Mouse (Mus musculus): ENCODE measurements around the gene Gpatch2l. TPM values are rescaled to one million over a fixed set of nuclear protein-coding genes. Genes with fewer than 3 reads are reported as not detected.

Gene Gpatch2l
- polyA plus RNA-seq, 1 experiment from 2014 or later: 22.3 TPM

DNA sequence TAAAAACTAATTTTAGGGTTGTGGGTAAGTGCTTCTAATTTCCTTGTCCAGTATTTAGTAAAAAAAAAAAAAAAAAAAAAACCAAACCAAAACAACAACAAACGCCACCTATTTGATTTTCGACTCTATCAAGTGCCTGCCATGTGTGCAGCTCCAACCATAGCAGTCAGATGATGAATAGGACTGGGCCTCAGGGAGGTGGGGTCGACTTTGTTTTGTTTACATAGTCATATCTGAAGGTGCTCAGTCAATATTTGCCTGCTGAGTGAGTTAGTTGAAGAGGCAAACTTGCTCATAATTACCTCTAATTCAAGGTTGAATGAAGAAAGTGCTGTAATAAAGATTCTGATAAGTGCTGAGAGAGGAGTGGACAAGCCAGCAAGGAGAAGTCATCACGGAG, 7.4 kb upstream of the Gpatch2l start:
- no peak for ATAC-seq (ENCODE audit: low read depth)
- Histone ChIP-seq H3K4me3 (no peak overlapping the region), H3K27ac (replicated peaks) (no peak overlapping the region), H3K9ac (no peak overlapping the region), H3K4me1 (replicated peaks) (no peaks in the 10 kb centered on the region), H3K4me2 (no peak overlapping the region), H3K36me3 (no peaks in the 10 kb centered on the region), H3K27me3 (peaks cover 7% of the 10 kb centered on the region), H3K9me3 (no peaks in the 10 kb centered on the region)
- 69% methylated on average over 4 of the region's 4 CpGs for WGBS

DNA sequence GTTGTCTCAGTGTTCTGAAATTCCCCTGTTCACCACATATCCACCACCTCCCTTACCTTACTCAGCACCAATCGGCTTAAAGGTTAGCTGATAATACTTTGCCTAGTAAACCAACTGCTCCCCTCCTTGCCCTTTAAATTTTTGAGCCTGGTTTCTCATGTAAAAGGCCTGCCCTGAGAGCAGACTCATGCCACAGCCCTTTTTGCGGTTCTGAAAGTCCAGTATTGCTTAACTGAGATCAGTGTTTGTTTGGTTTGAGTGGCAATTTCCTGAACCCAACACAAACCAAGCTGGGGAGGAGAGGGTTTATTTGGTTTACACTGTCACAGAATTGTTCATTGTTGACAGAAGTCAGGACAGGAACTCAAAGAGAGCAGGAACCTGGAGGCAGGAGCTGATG, 2.9 kb upstream of the Gpatch2l start:
- H3K27me3 ChIP-seq: peaks cover 7% of the 10 kb centered on the region
- no peak overlapping the region for H3K4me3 ChIP-seq
- no peaks in the 10 kb centered on the region for H3K36me3 ChIP-seq
- WGBS: 85% methylated on average over 2 of the region's 2 CpGs
- no peak overlapping the region for H3K27ac ChIP-seq (replicated peaks)
- ATAC-seq (ENCODE audit: low read depth): no peak
- no peak overlapping the region for H3K9ac ChIP-seq
- no peaks in the 10 kb centered on the region for H3K9me3 ChIP-seq
- no peak overlapping the region for H3K4me2 ChIP-seq
- H3K4me1 ChIP-seq (replicated peaks): peaks cover 15% of the 10 kb centered on the region

DNA sequence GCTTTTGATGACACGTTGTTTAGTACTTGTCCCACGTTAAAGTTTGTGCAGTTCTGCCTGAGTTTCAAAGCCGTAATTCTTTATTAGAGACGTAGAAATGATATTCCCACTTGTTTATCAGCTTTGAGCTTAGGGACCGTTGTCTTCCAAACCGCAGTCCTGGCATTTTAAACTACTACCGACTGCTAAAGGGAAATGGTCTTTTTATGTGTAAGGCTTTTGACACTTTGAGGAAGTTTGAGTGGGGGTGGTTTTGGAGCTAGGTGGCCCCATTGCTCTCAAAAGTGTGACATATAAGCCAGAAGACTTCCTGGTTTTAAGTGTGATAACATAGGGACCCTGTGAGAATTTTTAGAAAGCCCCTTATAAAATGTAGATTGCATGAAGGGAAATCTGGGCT, 905 bp downstream of the Gpatch2l start:
- Histone ChIP-seq H3K9me3 (no peaks in the 10 kb centered on the region), H3K27me3 (peaks cover 6% of the 10 kb centered on the region; the same call in 1 of the 2 replicates), H3K4me3 (peak overlapping the region; percentile 68), H3K27ac (replicated peaks) (peak overlapping the region; percentile 83; the same call in 1 of the 2 replicates), H3K4me2 (peak overlapping the region; percentile 91), H3K4me1 (replicated peaks) (peaks cover 40% of the 10 kb centered on the region), H3K9ac (peak overlapping the region; percentile 91), H3K36me3 (peaks cover 24% of the 10 kb centered on the region)
- WGBS: 27% methylated on average over 7 of the region's 7 CpGs
- no peak for ATAC-seq (ENCODE audit: low read depth)

DNA sequence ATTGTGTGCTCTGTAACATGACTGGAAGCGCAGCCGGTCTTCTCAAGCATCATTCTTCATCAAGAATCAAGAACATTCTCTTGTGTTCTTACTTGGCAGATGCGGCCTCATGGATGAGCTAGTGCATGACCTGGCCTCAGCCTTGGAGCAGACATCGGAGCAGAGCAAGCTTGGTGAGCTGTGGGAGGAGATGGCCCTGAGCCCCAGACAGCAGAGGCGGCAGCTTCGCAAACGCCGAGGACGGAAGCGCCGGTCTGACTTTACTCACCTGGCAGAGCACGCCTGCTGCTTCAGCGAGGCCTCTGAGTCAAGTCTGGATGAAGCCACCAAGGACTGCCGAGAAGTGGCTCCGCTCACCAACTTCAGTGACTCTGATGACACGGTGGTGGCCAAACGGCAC, 2.3 kb downstream of the Gpatch2l start:
- no peak overlapping the region for H3K9ac ChIP-seq
- peaks cover 25% of the 10 kb centered on the region for H3K36me3 ChIP-seq
- no peak overlapping the region for H3K27ac ChIP-seq (replicated peaks)
- H3K4me2 ChIP-seq: no peak overlapping the region
- no peaks in the 10 kb centered on the region for H3K9me3 ChIP-seq
- H3K27me3 ChIP-seq: no peaks in the 10 kb centered on the region
- WGBS: 96% methylated on average over 17 of the region's 17 CpGs
- peaks cover 45% of the 10 kb centered on the region for H3K4me1 ChIP-seq (replicated peaks)
- ATAC-seq (ENCODE audit: low read depth): no peak
- no peak overlapping the region for H3K4me3 ChIP-seq

DNA sequence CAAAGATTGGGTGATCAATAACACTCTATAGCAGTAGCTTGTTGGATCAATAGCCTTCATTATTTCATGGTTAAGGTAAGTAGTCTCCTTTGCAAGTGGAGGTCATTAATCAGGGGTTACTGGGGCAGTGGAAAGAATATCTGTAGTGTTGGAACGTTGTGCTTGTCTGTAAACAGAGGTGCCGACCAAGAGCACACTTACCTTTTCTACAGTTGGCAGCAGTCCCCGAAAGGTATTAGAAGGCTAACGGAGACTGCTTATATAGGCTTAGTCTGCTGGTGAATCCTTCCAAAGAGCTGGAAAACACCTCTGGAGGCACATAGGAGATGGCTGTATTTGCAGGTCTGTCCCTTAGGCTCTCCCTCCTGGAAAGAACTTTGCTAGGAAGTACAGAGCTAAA, 8.5 kb downstream of the Gpatch2l start:
- H3K9ac ChIP-seq: no peak overlapping the region
- H3K4me3 ChIP-seq: no peak overlapping the region
- WGBS: 83% methylated on average over 4 of the region's 4 CpGs
- no peaks in the 10 kb centered on the region for H3K9me3 ChIP-seq
- H3K27ac ChIP-seq (replicated peaks): no peak overlapping the region
- peaks cover 29% of the 10 kb centered on the region for H3K4me1 ChIP-seq (replicated peaks)
- no peak overlapping the region for H3K4me2 ChIP-seq
- no peak for ATAC-seq (ENCODE audit: low read depth)
- H3K27me3 ChIP-seq: no peaks in the 10 kb centered on the region
- H3K36me3 ChIP-seq: peaks cover 12% of the 10 kb centered on the region

DNA sequence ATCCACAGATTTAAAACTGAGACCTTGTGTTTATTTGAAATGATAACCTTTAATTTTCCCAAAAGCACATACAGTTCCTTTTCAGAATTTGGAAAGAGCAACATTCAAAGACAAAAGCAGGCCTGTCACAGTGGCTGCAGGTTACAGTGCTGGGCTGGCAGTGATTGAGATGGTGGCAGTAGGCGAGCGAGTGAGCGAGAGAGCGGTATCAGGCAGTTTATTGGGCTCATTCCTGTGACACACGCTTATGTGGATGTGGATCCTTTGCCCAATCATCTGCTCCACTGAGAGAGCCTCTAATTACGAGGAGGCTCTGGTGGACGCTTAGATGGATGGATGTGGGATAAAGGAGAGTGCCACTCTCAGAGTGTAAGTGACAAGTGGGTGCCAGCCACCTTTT, 13.3 kb downstream of the Gpatch2l start:
- WGBS: 70% methylated on average over 7 of the region's 7 CpGs
- ATAC-seq (ENCODE audit: low read depth): no peak
- H3K4me1 ChIP-seq (replicated peaks): peaks cover 16% of the 10 kb centered on the region; the same call in 1 of the 2 replicates

DNA sequence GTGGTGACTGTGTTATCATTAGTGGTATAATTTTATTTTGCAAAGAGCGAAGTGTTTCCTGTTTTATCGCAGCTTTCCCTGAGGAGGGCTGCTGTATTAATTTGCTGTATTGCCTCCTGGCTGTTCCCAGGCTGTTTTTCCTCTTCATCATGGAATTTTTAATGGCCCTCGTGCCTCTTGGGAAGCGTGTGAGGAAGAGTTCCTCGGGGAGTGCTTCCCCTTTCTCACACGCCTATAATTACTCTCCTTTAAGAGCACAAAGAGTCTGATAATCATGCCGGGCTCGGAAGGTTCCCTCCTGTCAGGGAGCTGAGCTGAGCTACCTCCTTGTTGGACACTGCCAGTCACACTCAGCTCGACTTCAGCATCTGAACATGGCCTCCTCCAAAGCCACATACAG, 30.0 kb downstream of the Gpatch2l start:
- Histone ChIP-seq H3K4me2 (peak overlapping the region; percentile 9; the same call in 1 of the 2 replicates), H3K36me3 (peaks cover 45% of the 10 kb centered on the region), H3K4me3 (no peak overlapping the region), H3K9ac (no peak overlapping the region), H3K4me1 (replicated peaks) (peaks cover 25% of the 10 kb centered on the region), H3K9me3 (no peaks in the 10 kb centered on the region), H3K27ac (replicated peaks) (peak overlapping the region; percentile 65), H3K27me3 (no peaks in the 10 kb centered on the region; the same call in 1 of the 2 replicates)
- ATAC-seq (ENCODE audit: low read depth): peak; percentile 74
- 30% methylated on average over 9 of the region's 9 CpGs for WGBS

More for the DNA sequence above, 13.3 kb downstream of the Gpatch2l start:
- no peaks in the 10 kb centered on the region for H3K9me3 ChIP-seq
- H3K4me3 ChIP-seq: no peak overlapping the region
- no peak overlapping the region for H3K9ac ChIP-seq
- H3K27ac ChIP-seq (replicated peaks): peak overlapping the region; percentile 49; the same call in 1 of the 2 replicates
- no peaks in the 10 kb centered on the region for H3K27me3 ChIP-seq
- H3K36me3 ChIP-seq: peaks cover 9% of the 10 kb centered on the region
- no peak overlapping the region for H3K4me2 ChIP-seq

DNA sequence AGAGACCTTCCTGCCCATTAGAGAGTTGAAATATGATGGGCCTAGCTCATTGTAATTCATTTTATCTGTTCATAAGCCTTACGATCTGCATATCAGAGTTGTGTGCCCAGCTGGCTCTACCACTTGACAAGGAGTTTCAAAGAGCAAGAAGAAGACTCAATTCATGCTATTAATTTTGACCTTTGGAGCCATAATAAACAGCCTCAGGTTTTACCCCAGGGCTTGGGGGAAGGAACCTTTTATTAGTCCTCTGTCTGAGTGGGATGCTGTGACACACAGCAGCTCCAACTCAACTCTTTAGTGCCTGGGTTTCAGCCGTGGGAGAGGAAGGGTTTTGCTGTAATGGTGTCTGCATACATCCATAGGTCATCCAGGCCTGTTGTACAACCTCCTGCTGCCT, 32.6 kb downstream of the Gpatch2l start:
- H3K27ac ChIP-seq (replicated peaks): no peak overlapping the region
- ATAC-seq (ENCODE audit: low read depth): no peak
- no peak overlapping the region for H3K4me2 ChIP-seq
- no peaks in the 10 kb centered on the region; the same call in 1 of the 2 replicates for H3K27me3 ChIP-seq
- 63% methylated on average over 2 of the region's 2 CpGs for WGBS
- H3K4me1 ChIP-seq (replicated peaks): peaks cover 25% of the 10 kb centered on the region
- H3K4me3 ChIP-seq: no peak overlapping the region
- peaks cover 28% of the 10 kb centered on the region for H3K36me3 ChIP-seq
- H3K9me3 ChIP-seq: no peaks in the 10 kb centered on the region
- H3K9ac ChIP-seq: no peak overlapping the region

DNA sequence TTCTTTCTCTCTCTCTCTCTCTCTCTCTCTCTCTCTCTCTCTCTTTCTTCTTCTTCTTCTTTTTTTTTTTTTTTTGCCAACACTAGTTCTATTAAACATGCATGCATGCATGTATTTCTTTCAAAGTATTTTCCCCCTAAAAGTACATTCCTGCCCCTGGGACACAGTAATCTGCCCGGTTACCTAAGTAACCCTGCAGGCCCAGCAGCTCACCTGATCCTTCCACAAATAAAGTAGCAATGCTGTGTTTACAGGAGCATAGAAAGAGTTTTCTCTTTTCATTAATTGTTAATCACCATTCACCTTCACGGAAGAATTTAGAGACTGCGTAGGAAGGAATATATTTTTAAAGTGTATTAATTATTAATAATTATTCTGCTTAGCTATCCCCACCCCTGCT, 34.1 kb downstream of the Gpatch2l start:
- Histone ChIP-seq H3K4me1 (replicated peaks) (peaks cover 20% of the 10 kb centered on the region), H3K9me3 (no peaks in the 10 kb centered on the region), H3K4me3 (no peak overlapping the region), H3K4me2 (no peak overlapping the region), H3K27me3 (no peaks in the 10 kb centered on the region; the same call in 1 of the 2 replicates), H3K27ac (replicated peaks) (no peak overlapping the region), H3K36me3 (peaks cover 15% of the 10 kb centered on the region), H3K9ac (no peak overlapping the region)
- no peak for ATAC-seq (ENCODE audit: low read depth)
- WGBS: 84% methylated on average over 3 of the region's 3 CpGs

DNA sequence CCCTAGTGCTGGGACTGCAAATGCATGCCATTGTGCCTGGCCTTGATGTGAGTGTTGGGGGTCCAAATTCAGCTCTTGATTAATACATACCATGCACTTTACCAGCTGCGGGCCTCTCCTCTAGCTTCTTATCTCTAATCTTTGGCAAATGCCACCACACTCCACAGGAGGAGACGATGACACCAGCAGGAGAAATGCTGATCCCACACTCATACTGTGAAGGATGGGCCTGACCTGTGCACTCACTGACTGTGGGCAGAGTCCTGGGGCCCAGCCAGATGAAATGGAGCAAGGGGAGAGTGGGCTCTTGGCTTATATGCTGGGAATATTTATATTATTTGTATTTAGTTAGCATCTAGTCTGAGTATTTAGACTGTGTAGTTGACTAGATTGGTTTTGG, 34.8 kb downstream of the Gpatch2l start:
- Histone ChIP-seq H3K36me3 (peaks cover 17% of the 10 kb centered on the region), H3K9ac (no peak overlapping the region), H3K4me2 (no peak overlapping the region), H3K9me3 (no peaks in the 10 kb centered on the region), H3K4me3 (no peak overlapping the region), H3K27me3 (no peaks in the 10 kb centered on the region; the same call in 1 of the 2 replicates), H3K27ac (replicated peaks) (no peak overlapping the region), H3K4me1 (replicated peaks) (peaks cover 13% of the 10 kb centered on the region)
- 90% methylated on average over 2 of the region's 2 CpGs for WGBS
- ATAC-seq (ENCODE audit: low read depth): no peak

DNA sequence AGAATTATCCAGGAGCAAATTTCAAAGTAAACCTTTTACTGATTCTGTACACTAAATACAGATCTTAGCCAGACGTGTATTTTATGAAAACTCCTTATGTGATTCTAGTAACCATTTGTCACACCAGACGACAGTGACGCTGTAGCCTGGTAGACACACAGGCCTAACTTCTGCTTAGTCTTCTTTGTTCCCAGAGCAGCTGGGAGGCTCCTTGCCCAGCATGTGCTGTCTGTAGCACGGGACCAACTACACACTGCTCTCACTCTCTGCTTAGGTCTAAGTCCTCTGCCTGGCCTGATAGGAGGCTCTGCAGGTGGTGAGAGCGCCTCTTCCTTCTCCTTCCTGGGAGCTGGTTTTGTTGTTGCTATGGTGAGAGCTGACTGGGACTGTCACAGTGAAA, 35.2 kb downstream of the Gpatch2l start:
- Histone ChIP-seq H3K27me3 (no peaks in the 10 kb centered on the region; the same call in 1 of the 2 replicates), H3K4me2 (no peak overlapping the region), H3K4me1 (replicated peaks) (peaks cover 8% of the 10 kb centered on the region), H3K4me3 (no peak overlapping the region), H3K27ac (replicated peaks) (no peak overlapping the region), H3K9ac (no peak overlapping the region), H3K36me3 (peaks cover 20% of the 10 kb centered on the region), H3K9me3 (no peaks in the 10 kb centered on the region)
- 53% methylated on average over 5 of the region's 5 CpGs for WGBS
- no peak for ATAC-seq (ENCODE audit: low read depth)

DNA sequence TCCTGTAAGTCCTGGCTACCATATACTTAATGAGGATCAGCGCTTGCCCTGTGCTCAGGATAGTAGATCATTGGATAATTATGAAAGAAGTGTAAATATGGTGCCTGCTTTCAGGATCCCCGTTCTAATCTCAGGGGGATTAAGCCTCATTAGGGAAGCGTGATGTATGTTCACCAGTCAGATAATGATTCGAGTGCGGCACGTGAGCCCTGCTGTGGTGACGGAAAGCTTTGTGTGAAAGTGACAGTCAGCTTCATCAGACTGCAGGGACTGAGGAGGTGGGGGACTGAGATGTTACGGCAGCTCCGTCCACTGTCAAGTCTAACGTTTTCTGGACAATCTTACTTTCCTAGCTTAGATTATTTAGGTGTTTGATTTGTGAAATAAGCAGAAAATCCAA, 38.3 kb downstream of the Gpatch2l start:
- Histone ChIP-seq H3K36me3 (peaks cover 37% of the 10 kb centered on the region), H3K4me2 (no peak overlapping the region), H3K27me3 (no peaks in the 10 kb centered on the region), H3K27ac (replicated peaks) (no peak overlapping the region), H3K4me1 (replicated peaks) (no peaks in the 10 kb centered on the region; the same call in none of the 2 replicates), H3K9ac (no peak overlapping the region), H3K9me3 (no peaks in the 10 kb centered on the region), H3K4me3 (no peak overlapping the region)
- WGBS: 47% methylated on average over 10 of the region's 10 CpGs
- ATAC-seq (ENCODE audit: low read depth): no peak

DNA sequence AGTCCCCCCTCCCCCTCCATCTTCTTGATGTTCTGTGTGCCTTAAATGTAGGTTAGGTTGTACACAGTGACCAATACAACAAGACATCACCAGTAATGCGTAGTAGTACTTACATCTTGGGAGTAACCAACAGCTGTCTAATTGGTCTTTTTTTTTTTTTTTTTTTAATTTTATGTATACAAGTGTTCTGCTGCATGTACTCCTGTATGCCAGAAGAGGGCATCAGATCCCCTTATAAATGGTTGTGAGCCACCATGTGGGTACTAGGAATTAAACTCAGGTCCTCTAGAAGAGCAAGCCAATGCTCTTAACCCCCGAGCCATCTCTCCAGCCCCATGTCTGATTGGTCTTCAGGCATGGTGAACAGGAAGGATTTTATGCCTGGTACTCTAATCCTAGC, 44.0 kb downstream of the Gpatch2l start:
- H3K27me3 ChIP-seq: no peaks in the 10 kb centered on the region
- 97% methylated on average over 2 of the region's 2 CpGs for WGBS
- no peak overlapping the region for H3K27ac ChIP-seq (replicated peaks)
- no peaks in the 10 kb centered on the region; the same call in none of the 2 replicates for H3K4me1 ChIP-seq (replicated peaks)
- ATAC-seq (ENCODE audit: low read depth): no peak
- H3K4me3 ChIP-seq: no peak overlapping the region
- H3K4me2 ChIP-seq: no peak overlapping the region
- H3K9me3 ChIP-seq: no peaks in the 10 kb centered on the region
- no peak overlapping the region for H3K9ac ChIP-seq
- H3K36me3 ChIP-seq: peaks cover 68% of the 10 kb centered on the region
